Mouse (Mus musculus) mature B cell (primary cell): ENCODE data around the gene Arl15.

Source experiments
- in situ Hi-C: fragments of 300-500 bp; cut with MboI; formaldehyde crosslinking; loops from 2 replicates; pipeline ENCODE4 v1.14.3; 2019

The Arl15 gene

GRCm38 (mm10) chr13:113845229-113845628 is 50.9 kb downstream of the Arl15 start:
- in situ Hi-C loops, result no loop called here

DNA sequence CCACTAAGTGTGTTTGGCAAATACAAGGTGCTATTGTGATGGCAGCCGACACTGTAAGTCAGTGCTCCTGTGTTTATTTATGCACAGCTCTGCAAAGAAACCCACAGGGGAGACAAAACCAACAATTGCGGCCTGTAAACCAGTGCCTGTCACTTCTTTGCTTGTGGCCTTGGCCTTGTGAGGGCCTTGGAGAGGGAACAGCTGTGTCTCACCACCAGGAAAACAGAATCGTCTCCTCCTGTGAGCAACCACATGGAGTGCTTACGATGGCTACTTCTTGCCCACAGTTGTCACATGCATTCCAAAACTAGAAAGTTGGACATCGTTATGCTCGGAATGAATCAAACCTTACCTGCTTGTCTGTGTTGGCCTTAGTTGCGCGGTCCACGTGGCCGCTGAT is 52.1 kb downstream of the Arl15 start:
- in situ Hi-C loops, result no loop called here

- in situ Hi-C loops, result no loop called here
Measured at GRCm38 (mm10) chr13:113850431-113851034, 56.2 kb downstream of the Arl15 start.

DNA sequence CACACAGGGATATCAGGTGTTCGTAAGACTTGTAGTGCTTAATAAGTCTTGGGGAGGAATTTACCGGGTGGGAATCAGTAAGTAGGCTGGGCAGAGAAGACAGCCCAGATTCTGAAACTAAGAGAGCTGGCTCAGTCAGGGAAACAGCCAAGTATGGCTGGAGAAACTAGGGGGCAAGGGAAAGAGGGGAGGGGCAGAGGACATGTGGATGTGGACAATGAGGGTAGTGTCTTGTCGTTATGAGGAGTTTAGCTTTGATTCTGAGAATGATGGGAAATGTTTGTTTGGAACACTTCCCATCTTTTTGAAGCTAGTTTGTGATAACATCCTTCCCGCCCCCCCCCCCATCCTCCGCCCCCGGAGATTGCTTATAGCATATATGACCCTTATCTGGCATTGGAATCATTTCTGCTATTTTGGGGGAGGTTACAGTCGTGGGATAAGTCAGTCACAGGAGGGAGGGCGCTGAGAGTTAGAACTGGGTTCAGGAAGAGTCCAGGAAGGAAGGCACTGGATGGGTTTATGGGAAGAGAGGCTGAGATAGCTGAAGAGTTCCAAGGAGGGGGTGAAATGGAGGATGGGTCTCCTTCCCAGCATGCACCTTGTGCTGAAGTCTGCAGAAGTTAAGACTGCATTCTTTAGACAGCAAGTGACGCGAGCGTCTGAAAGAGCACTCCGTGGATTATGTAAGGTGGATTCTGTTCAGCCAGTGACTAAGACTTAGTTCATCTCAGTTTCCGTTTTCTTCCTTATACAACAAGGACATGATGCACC is 57.5 kb downstream of the Arl15 start:
- in situ Hi-C loops, result no loop called here

DNA sequence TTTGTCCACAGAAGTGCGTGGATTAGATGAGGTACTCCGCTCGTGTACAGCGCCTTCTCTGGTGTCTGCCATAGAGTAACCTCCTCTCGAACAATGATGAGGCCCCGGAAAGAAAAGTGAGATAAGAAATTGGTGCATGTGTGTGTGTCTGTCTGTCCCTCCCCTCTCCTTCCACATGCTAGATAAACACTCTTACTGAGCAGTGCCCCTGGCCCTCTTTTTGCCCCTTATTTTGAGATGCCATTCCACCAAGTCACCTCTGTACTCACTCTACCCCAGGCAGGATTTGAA is 58.0 kb downstream of the Arl15 start:
- in situ Hi-C loops, result no loop called here

DNA sequence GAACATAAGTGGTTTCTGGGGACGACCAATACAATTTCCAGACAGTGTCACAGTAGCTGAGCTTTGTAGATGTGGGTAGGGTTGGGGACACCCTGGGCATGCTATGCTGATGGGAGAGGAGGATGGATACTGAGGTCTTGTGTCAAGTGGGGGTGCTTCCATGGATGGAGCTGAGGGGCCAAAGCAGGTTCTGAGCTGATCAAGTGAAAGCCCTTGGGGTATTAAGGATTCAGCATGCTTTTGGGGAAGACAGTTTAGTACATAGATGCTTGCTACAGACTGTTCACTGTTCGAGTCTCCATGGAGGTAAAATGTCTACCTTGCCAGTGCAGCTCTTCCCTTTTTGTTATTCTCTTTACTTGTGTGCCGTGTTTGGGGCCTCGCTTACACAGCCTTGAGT is 59.8 kb downstream of the Arl15 start:
- in situ Hi-C loops, result no loop called here

GRCm38 (mm10) chr13:113854551-113855312 is 60.4 kb downstream of the Arl15 start:
- in situ Hi-C loops, result no loop called here

DNA sequence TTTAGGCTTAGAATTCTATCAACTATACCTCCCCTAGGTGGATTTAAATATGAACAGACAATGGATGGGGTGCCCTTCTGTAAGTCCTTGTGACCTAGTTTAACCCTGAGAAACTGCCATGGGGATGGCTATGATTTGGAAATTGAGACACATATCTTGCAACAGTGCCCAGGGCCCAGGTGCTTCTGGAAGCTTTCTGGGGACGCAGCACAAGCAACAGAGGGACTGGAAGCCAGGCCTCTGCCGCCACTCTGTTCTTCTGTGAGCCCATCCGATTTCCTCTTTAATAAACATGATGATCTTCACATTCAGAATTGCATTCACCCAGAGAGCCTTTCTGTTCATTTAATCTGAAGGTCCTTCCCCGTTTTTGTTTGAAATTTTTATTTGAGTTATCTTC is 62.6 kb downstream of the Arl15 start:
- in situ Hi-C loops, result no loop called here

- in situ Hi-C loops, result no loop called here
Measured at GRCm38 (mm10) chr13:113858667-113859391, 64.5 kb downstream of the Arl15 start.

GRCm38 (mm10) chr13:113859392-113859776 is 65.1 kb downstream of the Arl15 start:
- in situ Hi-C loops, result no loop called here

- in situ Hi-C loops, result no loop called here
Measured at GRCm38 (mm10) chr13:113860816-113861215, 66.5 kb downstream of the Arl15 start.

GRCm38 (mm10) chr13:113861231-113861630 is 66.9 kb downstream of the Arl15 start:
- in situ Hi-C loops, result no loop called here

DNA sequence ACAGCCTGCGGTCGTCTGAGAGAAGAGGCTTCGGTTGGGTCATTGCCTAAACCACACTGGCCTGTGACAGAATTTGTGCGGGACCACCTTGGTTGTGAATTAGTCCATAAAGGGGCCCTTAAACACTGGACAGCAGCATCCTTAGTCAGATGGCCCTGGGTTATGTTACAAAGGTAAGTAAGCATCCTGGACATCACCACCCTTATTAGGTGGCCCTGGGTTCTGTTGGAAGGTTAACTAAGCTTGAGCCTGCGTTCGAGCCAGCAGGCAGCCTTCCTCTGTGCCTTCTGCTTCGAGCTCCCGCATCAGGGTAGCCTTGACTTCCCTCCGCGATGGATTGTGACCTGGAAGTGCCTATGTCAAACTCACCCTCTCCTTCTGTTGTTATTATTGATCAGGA is 68.6 kb downstream of the Arl15 start:
- in situ Hi-C loops, result no loop called here

DNA sequence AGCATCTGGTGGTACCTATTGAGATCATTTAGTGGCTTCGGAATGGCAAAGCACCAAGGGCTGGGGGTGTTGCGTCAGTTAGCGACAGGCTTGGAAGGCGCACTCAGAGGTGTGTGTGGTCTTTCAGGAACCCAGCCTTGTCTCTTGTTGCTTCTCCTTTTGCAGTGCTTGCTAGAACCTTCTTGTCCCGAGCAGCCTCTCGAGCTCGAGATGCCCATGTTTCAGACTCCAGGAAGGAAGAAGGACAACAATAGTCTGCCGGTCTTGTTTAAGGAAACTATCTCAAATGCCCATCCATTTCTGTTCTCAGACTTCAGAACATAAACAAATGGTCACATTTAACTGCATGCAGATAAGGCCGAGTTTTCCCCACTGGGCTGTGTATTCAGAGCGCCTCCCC is 69.4 kb downstream of the Arl15 start:
- in situ Hi-C loops, result no loop called here

GRCm38 (mm10) chr13:113864278-113864677 is 70.0 kb downstream of the Arl15 start:
- in situ Hi-C loops, result no loop called here

DNA sequence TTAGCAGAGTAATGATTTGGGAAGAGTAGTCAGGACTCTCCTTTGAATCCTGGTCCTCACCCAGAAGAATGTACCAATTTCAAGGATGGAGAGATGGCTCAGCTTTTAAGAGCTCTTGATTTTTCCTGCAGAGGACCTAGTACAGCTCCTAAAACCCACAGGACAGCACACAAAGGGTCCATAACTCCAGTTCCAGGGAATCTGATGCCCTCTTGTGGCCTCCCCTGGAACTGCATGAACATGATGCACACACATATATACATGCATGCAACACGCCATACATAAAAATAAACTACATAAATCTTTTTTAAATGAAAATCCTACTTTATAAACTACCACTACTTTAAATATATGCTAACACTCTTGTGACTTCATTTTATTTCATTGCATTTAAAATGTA is 70.6 kb downstream of the Arl15 start:
- in situ Hi-C loops, result no loop called here

- in situ Hi-C loops, result no loop called here
Measured at GRCm38 (mm10) chr13:113865378-113865777, 71.1 kb downstream of the Arl15 start.

- in situ Hi-C loops, result no loop called here
Measured at GRCm38 (mm10) chr13:113865806-113866205, 71.5 kb downstream of the Arl15 start.

DNA sequence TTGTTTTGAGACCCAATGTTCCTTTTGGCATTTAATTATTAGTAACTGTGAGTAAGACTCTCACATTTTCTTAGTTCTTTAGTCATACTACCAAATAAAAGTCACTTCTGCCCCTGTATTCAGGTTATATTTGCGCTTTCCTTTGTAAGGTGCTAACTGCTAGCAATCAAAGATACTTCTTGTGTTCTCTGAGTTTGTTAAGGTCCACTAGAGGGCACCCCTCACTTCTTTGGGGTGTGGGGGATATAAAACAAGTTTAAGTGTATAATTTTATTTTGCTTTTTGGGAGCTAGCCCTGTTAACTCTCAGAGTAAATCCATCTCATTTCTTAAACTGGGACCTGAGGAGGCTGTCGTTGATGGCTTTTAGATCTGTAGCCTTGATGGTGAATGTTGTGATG is 73.4 kb downstream of the Arl15 start:
- in situ Hi-C loops, result no loop called here

DNA sequence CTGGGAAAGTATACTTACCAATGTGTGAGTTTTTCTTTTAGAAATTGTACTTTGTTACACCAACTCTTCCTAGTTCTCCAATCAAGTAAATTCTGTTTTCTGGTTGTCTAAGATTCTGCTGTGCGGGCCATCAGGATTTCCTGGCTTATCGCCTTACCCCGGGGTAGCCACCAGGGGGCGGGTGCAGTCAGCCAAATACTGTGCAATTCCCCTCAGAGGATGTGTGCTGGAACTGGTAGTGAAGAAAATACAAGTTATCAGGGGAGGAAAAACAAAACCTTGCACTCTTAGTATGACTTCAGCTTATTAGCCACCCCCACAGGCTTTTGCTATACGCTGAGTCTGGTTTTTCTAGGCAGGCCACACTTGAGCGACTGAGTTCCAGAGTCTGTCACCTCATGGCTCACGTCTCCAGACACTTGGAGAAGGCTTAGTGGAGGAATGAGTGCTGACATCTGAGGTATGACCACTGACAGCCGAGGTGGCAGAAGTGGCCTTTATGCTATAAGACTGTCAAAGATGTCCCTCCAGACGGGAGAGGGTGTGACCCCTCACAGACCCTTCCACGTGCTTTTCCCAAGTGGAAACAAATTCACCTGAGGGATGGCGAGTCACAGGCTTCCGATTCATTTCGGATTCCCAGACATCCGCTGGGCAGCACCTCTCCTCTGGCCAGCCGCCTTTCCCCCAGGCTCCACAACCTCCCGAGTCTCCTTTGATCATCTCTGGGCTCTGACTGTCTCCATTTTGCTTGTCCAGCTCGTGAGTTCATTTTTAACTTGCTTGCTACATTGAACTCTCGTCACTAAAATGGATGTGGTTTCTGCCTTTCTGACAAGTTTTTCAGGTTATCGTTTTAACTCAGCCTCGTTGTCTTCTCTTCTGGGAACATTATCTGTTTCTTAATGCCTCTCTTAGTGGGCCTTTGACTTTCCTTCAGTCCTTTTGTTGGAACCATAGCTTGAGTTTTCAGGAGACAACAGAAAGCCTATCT is 75.2 kb downstream of the Arl15 start:
- in situ Hi-C loops, result no loop called here

DNA sequence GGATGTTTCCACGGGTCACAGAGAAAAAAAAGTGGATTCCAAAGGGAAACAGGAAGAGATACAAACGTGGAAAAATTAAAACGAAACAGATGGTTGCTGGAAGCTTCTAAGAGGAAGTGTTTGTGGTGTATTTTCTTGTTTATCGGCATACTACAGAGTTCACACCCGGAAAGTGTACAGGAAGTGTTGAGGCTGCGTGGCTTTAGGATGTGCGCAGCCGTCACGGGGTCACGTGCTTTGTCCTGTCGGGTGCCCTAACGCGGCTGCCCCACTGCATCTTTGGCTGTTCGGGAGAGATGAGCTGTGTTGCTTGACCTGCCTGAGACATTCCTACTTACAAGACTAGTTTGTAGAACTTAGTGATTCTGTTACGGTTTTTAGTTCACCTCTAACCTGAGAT is 76.1 kb downstream of the Arl15 start:
- in situ Hi-C loops, result no loop called here
